Mouse (Mus musculus): ENCODE measurements at regions not wholly inside any gene's neighbourhood (a gene's known extent, or its start where the extent isn't known, plus 50 kb on each side); places are given as distances from the start of the nearest gene placed in this dataset.
A peak's percentile ranks its signal among the peaks of the same experiment; 100 is the strongest.

- H3K4me3 ChIP-seq = no peak overlapping the region
- WGBS = 75% methylated on average over 2 of the region's 2 CpGs
- H3K27me3 ChIP-seq (replicated peaks; ENCODE audit: low read depth, poor library complexity, severe bottlenecking) = peaks cover 17% of the 10 kb centered on the region
- DNase-seq (ENCODE audit: low spot score) = no peak
- no peak overlapping the region for H3K27ac ChIP-seq (replicated peaks)
- peaks cover 26% of the 10 kb centered on the region for H3K4me1 ChIP-seq
- H3K9me3 ChIP-seq = no peaks in the 10 kb centered on the region
- H3K36me3 ChIP-seq (replicated peaks) = no peaks in the 10 kb centered on the region
Measured at GRCm38 (mm10) chr1:193538425-193538824, 168.3 kb upstream of the Camk1g start.

DNA sequence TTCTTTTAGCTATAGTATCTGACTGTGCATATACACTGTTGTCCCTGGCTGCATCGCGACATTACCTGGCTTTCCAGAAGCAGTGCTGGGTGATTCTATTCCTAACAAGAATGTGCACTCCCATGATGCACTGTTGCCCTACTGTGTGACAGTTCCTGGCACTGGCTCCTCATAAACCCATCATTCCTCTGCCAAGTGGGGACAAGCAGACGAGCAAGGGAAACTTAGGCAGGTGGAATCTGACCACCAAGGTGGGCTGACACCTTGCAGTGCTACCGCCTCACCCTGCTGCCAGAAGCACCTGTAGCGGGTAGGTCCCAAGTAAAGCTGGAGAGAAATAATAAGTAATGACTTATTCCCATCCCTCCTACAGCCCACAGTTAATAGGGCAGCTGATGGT is 167.5 kb upstream of the Camk1g start:
- WGBS = 86% methylated on average over 5 of the region's 5 CpGs
- no peak for DNase-seq (ENCODE audit: low spot score)

DNA sequence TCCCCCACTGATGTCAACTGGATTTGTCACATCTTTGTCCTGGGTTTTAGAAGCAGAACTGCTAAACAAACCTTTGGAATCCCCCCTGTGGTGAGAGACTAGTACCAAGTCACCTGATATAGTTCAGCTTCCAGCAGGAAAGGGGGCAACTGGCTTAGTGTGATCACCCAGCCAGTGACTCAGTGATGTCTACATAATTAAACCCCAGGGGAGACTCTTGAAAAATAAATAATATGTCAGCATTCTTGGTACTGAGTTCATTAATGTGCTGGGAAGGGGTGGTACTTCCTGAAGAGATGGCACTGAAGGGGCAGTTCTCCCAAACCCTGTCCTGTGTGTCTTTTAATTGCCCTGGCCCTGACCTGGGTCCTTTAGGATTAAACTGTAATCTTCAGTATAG is 166.5 kb upstream of the Camk1g start:
- H3K4me3 ChIP-seq = no peak overlapping the region
- H3K9me3 ChIP-seq = no peaks in the 10 kb centered on the region
- DNase-seq (ENCODE audit: low spot score) = no peak
- H3K4me1 ChIP-seq = peaks cover 17% of the 10 kb centered on the region
- no peak overlapping the region for H3K27ac ChIP-seq (replicated peaks)
- H3K36me3 ChIP-seq (replicated peaks) = no peaks in the 10 kb centered on the region
- H3K27me3 ChIP-seq (replicated peaks; ENCODE audit: low read depth, poor library complexity, severe bottlenecking) = peaks cover 6% of the 10 kb centered on the region

More for the DNA sequence above, 167.5 kb upstream of the Camk1g start:
- Histone ChIP-seq H3K27me3 (replicated peaks; ENCODE audit: low read depth, poor library complexity, severe bottlenecking) (peaks cover 16% of the 10 kb centered on the region), H3K4me1 (peaks cover 26% of the 10 kb centered on the region), H3K9me3 (no peaks in the 10 kb centered on the region), H3K27ac (replicated peaks) (no peak overlapping the region), H3K4me3 (no peak overlapping the region), H3K36me3 (replicated peaks) (no peaks in the 10 kb centered on the region)

GRCm38 (mm10) chr1:193534449-193534848 is 164.4 kb upstream of the Camk1g start:
- DNase-seq (ENCODE audit: low spot score) = no peak
- Histone ChIP-seq H3K27ac (replicated peaks) (no peak overlapping the region), H3K4me3 (no peak overlapping the region), H3K36me3 (replicated peaks) (no peaks in the 10 kb centered on the region), H3K27me3 (replicated peaks; ENCODE audit: low read depth, poor library complexity, severe bottlenecking) (no peaks in the 10 kb centered on the region), H3K9me3 (no peaks in the 10 kb centered on the region), H3K4me1 (peaks cover 11% of the 10 kb centered on the region)
- WGBS = 91% methylated on average over 4 of the region's 4 CpGs

- Histone ChIP-seq H3K27me3 (replicated peaks; ENCODE audit: low read depth, poor library complexity, severe bottlenecking) (no peaks in the 10 kb centered on the region), H3K4me1 (peaks cover 9% of the 10 kb centered on the region), H3K9me3 (no peaks in the 10 kb centered on the region), H3K36me3 (replicated peaks) (no peaks in the 10 kb centered on the region), H3K4me3 (no peak overlapping the region), H3K27ac (replicated peaks) (no peak overlapping the region)
- WGBS = 50% methylated on average over 3 of the region's 3 CpGs
- DNase-seq (ENCODE audit: low spot score) = peak; percentile 27
Measured at GRCm38 (mm10) chr1:193526501-193526900, 156.4 kb upstream of the Camk1g start.

- H3K4me3 ChIP-seq = no peak overlapping the region
- peak overlapping the region; percentile 30; the same call in 1 of the 2 replicates for H3K27ac ChIP-seq (replicated peaks)
- WGBS = 61% methylated on average over 2 of the region's 2 CpGs
- DNase-seq (ENCODE audit: low spot score) = peak; percentile 24
- H3K36me3 ChIP-seq (replicated peaks) = no peaks in the 10 kb centered on the region
- peaks cover 22% of the 10 kb centered on the region for H3K4me1 ChIP-seq
- H3K27me3 ChIP-seq (replicated peaks; ENCODE audit: low read depth, poor library complexity, severe bottlenecking) = no peaks in the 10 kb centered on the region
- H3K9me3 ChIP-seq = no peaks in the 10 kb centered on the region
Measured at GRCm38 (mm10) chr1:193522007-193522406, 151.9 kb upstream of the Camk1g start.

DNA sequence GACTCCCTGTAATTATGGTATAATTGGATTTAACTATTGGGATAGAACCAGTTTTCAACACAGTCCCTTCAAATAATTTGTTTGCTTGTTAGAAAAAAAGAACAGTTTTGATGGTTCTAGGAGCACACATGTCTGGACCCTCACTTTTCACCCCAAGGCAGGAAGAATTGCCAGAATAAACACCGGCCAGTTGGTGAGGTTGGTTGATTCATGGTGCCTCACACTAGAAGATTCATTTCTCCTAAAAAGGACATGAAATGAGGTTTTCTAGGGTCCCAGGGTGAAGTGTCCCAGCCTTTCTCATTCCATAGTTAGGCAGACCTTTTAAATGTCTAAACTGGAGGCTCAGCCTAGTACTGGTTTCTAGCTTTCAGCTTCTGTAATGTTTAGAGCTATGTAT is 148.7 kb upstream of the Camk1g start:
- DNase-seq (ENCODE audit: low spot score) = no peak
- Histone ChIP-seq H3K27ac (replicated peaks) (no peak overlapping the region), H3K4me3 (no peak overlapping the region), H3K27me3 (replicated peaks; ENCODE audit: low read depth, poor library complexity, severe bottlenecking) (no peaks in the 10 kb centered on the region), H3K9me3 (no peaks in the 10 kb centered on the region), H3K36me3 (replicated peaks) (no peaks in the 10 kb centered on the region), H3K4me1 (peaks cover 23% of the 10 kb centered on the region)
- WGBS = 80% methylated on average over 1 of the region's 1 CpGs

GRCm38 (mm10) chr1:193517968-193518367 is 147.9 kb upstream of the Camk1g start:
- Histone ChIP-seq H3K27ac (replicated peaks) (no peak overlapping the region), H3K9me3 (no peaks in the 10 kb centered on the region), H3K4me1 (peaks cover 29% of the 10 kb centered on the region), H3K4me3 (no peak overlapping the region), H3K36me3 (replicated peaks) (no peaks in the 10 kb centered on the region), H3K27me3 (replicated peaks; ENCODE audit: low read depth, poor library complexity, severe bottlenecking) (no peaks in the 10 kb centered on the region)
- no peak for DNase-seq (ENCODE audit: low spot score)
- WGBS = 57% methylated on average over 4 of the region's 4 CpGs

GRCm38 (mm10) chr1:193517293-193517692 is 147.2 kb upstream of the Camk1g start:
- H3K4me3 ChIP-seq = no peak overlapping the region
- peak overlapping the region; percentile 65; the same call in 1 of the 2 replicates for H3K27ac ChIP-seq (replicated peaks)
- H3K27me3 ChIP-seq (replicated peaks; ENCODE audit: low read depth, poor library complexity, severe bottlenecking) = no peaks in the 10 kb centered on the region
- H3K4me1 ChIP-seq = peaks cover 31% of the 10 kb centered on the region
- H3K36me3 ChIP-seq (replicated peaks) = no peaks in the 10 kb centered on the region
- WGBS = 64% methylated on average over 2 of the region's 2 CpGs
- no peaks in the 10 kb centered on the region for H3K9me3 ChIP-seq
- no peak for DNase-seq (ENCODE audit: low spot score)

DNA sequence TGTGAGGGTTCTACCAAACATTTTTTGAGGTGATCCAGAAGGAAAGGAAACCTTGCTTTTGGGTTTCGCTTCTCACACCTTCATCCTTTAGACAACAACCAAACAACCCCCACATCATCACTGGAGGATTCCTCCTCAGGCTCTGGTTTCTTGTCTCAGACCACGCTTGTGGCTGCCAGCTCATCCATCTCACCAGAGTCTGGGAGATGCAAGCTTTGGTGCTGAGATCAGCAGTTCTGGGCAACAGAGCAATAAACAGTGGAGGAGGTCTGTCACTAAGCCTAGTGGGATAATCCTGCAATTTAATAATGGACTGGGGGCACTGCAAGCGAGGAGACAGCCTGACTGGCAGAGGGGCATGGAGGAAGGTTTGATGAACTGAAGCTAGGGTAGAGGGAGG is 146.3 kb upstream of the Camk1g start:
- peaks cover 32% of the 10 kb centered on the region for H3K4me1 ChIP-seq
- WGBS = 72% methylated on average over 3 of the region's 3 CpGs
- no peaks in the 10 kb centered on the region for H3K9me3 ChIP-seq
- no peak overlapping the region for H3K4me3 ChIP-seq
- no peak for DNase-seq (ENCODE audit: low spot score)
- no peaks in the 10 kb centered on the region for H3K27me3 ChIP-seq (replicated peaks; ENCODE audit: low read depth, poor library complexity, severe bottlenecking)
- H3K27ac ChIP-seq (replicated peaks) = no peak overlapping the region
- no peaks in the 10 kb centered on the region for H3K36me3 ChIP-seq (replicated peaks)

- H3K4me1 ChIP-seq = peaks cover 42% of the 10 kb centered on the region
- 31% methylated on average over 9 of the region's 9 CpGs for WGBS
- H3K4me3 ChIP-seq = no peak overlapping the region
- H3K36me3 ChIP-seq (replicated peaks) = no peaks in the 10 kb centered on the region
- peak overlapping the region; percentile 67 for H3K27ac ChIP-seq (replicated peaks)
- DNase-seq (ENCODE audit: low spot score) = peak; percentile 63
- no peaks in the 10 kb centered on the region for H3K9me3 ChIP-seq
- peaks cover 12% of the 10 kb centered on the region for H3K27me3 ChIP-seq (replicated peaks; ENCODE audit: low read depth, poor library complexity, severe bottlenecking)
Measured at GRCm38 (mm10) chr1:193513929-193514710, 144.0 kb upstream of the Camk1g start.

DNA sequence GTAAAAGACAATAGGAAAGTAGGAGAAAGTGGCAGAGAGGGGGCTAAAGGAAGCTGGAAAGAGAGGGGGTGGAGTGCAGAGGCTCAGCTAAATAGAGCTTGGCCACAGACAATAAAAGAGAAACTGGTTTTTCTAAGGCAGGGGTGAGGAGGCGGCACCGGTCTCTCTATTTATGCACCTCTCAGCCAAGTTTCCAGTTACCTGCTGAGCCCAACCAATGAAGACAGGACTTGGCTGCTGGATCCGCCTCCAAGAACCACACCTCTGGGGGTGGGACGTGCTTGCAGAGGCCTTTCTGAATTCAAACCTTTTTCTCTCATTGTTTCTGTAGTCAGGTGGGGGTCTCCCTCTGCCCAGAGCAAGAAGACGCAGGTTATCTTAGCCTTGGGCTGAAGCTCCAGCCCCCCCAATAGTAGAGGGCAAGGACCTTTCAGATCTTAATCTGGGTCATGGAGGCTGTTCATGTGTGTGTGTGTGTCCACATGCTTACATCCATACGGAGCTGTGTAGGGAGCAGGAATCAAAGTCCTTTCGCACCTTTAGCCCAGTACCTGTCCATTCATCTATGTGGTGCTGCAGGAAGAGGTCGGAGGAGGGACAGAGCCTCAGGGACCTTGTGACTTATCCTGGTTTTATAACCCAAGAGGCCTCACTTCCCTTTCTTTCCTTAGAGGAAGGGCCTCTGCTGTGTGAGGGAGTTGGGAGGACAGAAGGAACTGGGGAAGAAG is 140.1 kb upstream of the Camk1g start:
- H3K27ac ChIP-seq (replicated peaks) = peak overlapping the region; percentile 71; the same call in 1 of the 2 replicates
- peak overlapping the region; percentile 46 for H3K4me3 ChIP-seq
- 29% methylated on average over 8 of the region's 8 CpGs for WGBS
- peaks cover 12% of the 10 kb centered on the region for H3K27me3 ChIP-seq (replicated peaks; ENCODE audit: low read depth, poor library complexity, severe bottlenecking)
- peaks cover 29% of the 10 kb centered on the region for H3K4me1 ChIP-seq
- no peaks in the 10 kb centered on the region for H3K36me3 ChIP-seq (replicated peaks)
- peak; percentile 52 for DNase-seq (ENCODE audit: low spot score)
- no peaks in the 10 kb centered on the region for H3K9me3 ChIP-seq

DNA sequence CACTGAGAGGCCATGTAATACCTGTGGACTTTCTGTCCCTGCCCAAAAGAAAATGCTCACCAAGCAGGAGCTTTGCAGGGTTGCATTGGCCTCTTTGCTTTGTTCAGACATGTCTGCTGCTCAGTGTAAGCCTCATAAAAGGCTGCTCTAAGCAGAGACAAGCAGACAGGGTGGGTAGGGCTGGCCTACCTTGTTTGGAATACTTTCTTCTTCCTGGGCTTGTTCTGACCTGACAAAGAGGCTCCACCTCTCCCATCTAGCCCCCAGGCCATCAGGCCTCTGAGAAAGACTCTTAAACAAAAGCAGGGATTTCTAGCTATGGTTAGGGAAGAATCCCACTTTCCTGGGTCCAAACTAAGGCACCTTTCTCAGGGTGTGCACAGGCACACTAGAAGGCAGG is 138.2 kb upstream of the Camk1g start:
- Histone ChIP-seq H3K27me3 (replicated peaks; ENCODE audit: low read depth, poor library complexity, severe bottlenecking) (peaks cover 12% of the 10 kb centered on the region), H3K4me3 (peak overlapping the region; percentile 46), H3K4me1 (peaks cover 22% of the 10 kb centered on the region), H3K9me3 (no peaks in the 10 kb centered on the region), H3K36me3 (replicated peaks) (no peaks in the 10 kb centered on the region), H3K27ac (replicated peaks) (peak overlapping the region; percentile 71)
- no peak for DNase-seq (ENCODE audit: low spot score)
